Mouse (Mus musculus): ENCODE data around the gene Ralgapa2.

Gene Ralgapa2

DNA sequence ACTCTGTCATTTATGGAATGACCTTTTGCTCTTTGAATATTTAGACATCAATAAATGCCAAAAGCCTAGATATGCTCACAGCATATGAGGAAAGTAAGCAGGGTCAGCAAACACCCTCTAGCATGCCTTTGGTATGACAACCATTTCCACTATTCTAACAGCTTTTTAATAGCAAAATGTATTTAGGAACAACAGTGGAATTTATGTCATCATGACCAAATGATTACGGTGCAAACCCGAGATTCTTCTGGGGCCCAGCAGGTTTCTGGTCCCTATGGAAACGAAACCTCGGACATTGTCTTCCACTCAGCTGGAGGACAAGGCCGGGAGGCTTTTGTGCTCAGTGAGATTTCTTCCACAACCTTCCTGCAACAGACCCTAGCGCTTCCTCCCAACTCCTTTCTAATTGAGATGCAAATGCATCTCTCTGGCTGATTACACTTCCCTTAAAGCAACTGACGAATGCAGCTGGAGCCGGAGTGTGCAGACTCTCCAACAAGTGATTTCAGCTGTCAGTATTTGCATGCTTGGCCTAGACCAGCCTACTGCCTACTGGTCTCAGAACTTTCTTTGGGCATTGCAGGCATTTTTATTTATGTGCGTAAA, 209.9 kb downstream of the Ralgapa2 start:
- DNase-seq (ENCODE audit: low spot score in 2 of 2) = no peak

DNA sequence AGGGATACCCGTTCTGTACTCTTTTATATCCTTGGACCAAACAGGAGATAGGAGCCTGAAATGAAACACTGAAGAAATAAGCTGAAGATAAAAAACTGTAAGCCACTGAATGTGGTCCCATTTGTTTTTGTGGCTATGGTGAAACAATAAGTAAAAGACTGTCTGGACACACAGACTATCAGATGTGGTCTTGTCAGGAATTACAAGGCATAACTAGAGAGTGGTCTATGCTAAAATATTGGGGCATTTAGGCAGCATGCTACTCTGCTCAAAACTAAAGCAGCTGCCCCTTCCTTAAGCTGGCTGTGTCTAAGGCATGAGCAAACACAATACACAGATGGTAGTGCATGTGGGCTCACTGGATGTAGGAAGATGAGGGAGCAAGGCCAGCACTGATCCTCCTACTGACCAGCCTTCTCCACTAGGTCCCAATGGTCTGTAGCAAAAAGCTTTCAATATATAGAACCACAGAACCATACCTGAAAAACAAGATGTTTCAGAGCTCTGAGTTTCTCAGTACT, 211.6 kb downstream of the Ralgapa2 start:
- DNase-seq (ENCODE audit: low spot score in 2 of 2) = no peak

DNA sequence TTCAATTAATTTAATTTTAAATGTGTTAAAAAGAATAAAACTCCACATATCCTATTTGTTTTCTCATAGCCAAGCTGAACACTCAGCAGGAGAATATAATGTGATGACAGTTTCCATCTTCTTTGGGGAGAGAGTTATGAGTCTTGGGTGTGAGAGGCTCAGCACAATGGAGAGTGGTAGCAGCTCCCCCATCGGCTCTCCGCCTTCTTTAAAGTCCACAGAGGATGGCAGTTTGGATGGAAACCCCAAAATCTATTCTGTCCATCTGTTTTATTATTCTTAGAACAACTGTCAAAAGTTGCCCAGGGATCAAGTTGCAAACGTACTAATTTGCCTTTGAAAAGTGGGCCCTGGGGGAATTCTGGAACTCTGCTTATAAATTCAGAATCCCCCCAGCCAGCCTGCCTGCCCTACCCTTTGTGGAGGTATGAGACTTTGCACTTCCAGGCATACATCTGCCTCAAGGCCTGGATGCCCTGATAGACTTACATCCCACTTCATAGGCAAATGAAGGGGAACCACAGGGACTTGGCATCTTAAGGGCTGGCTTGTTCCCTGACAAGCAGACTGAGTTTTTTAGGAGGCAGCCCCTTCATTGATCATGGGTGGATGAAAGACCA, 212.2 kb downstream of the Ralgapa2 start:
- no peak for DNase-seq (ENCODE audit: low spot score in 2 of 2)

DNA sequence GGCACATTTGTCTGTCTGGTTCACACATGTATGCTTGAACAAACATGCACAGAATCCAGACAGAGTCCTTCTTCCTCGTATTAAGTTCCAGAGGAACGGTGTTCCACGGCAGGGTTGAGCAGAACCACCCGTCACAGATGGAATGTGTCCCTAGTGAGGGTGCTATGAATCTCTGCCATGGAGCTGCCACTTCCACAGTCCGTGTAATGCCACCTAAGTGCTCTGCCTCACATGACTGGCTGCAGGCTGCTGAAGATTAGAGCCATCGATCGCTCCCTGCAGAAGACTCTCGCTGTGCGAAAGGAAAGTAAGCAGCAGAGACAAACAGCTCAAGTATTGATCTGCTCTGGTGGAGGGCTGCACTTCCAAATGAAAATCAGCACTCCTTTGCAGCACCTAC, 218.6 kb downstream of the Ralgapa2 start:
- no peak for DNase-seq (ENCODE audit: low spot score in 2 of 2)

DNA sequence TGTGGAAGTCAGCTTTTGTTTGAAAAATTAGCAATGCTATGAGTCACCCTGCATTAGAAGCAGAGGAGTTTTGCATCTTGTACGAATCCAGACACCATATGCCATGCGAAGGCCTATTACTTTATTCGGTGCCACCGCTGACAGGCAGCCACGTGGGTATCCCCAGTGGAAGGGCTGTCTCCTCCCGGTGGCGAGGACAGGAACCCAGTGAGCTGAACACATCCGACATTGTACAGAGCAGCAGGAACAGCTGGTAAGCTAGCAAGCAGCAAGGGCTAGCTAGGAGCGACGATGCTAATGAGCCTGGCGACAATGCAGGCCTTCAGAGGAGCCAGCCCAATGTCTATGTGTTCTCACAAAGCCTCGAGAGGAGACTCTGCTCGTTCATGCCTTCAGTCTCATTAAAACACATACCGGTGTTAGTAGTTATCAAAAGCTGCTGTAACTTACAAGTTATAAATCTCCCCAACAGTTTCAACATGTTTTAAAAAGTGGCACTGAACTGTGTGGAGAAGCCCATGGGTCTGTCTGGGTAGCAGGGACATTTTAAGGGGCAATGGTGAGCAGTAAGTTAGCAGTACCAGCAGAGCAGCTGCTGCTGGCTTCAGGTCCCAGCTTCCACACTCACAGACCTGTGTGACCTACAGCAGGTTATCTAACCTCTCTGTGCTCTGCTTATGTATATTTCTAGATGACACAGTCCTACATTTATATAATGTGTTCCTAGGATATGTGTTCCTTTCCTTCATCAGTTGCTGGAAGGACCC, 221.1 kb downstream of the Ralgapa2 start:
- no peak for DNase-seq (ENCODE audit: low spot score in 2 of 2)

DNA sequence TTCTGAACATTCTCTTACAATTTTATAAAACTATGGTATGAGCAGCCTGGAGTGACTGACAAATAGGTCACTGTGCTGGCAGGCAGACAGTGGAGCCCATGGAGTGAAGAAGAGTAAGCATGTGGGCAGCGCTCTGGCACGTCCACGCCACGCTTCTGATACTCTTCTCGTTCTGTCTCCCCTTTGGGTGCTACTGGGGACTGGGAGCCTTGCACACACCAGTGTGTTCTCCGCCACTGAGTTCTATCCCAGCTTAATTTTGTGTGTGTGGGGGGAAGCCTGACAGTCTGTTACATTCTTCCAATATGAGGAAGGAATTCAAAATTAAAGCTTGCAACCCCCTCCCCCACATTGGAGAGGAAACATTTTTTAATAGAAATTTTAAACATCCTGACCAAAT, 221.8 kb downstream of the Ralgapa2 start:
- no peak for DNase-seq (ENCODE audit: low spot score in 2 of 2)

DNA sequence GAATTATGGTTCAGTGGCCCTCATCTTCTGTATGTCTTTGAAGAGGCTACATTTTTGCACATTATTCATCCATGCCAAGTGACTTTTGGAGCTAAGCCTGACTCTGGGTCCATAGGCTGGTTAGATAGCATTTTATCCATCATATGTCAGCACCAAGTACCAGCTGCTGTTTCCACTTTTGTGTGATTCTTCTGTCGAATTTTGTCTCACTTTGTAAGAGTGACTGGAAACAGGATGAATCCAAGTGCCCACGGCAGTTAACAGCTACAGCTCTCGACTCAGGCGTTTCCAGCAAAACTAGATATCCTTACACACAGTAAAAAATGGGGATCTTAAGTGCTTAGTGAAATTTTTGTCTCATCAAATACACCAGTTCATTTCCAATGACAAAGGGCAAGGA, 222.8 kb downstream of the Ralgapa2 start:
- DNase-seq (ENCODE audit: low spot score in 2 of 2) = no peak

DNA sequence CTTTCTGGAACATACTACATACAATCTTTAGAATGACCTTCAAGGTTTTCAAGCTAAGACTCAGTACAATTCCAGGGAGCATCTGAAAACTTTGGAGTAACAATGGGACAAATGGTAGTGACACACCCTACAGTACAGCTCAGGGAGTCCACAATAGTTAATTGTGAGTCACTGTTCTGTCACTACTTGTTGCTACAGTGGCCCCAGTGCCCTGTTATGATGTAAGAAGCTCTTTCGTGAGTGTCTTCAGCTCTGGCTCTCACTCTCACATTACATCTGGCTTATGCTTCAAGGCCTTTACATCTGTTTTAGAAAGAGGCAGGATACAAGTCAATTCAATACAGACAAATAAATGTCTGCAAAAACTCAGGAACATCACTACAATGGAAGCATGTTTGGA, 223.8 kb downstream of the Ralgapa2 start:
- no peak for DNase-seq (ENCODE audit: low spot score in 2 of 2)

DNA sequence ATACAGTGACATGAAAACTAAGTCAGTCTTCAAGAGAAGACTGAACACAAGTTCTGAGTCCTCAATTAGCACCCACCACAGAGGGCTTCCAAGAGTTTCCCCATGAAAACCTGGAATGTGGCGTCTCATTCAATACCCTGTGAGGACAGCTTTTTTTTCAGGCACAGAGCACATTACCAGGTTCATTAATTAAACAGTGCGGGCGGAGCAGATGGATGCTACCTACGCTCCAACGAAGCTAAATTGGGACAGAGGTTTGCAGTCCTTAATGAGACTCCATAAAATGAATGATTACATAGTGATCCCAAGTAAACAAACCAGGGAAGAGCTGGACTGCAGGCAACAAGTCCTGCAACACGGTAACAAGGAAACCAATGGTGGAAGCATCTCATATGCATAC, 224.6 kb downstream of the Ralgapa2 start:
- no peak for DNase-seq (ENCODE audit: low spot score in 2 of 2)

DNA sequence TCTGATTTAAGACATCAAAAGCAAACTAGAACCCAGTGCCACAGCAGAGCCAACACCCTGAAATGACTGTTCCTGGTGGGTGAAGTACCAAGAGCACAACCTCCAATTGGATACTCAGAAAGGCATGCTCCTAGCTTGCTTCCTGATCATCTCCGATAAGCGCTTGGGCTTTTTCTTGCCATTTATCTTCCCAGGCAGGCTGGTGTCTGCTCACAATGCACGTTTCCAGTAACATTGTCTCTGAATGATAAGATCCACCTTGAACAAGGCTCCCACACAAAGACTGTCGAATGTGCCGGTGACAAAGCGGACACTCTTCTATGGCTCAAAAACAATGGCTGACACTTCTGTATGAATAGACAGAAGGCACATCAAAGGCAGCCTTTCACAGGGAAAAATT, 230.8 kb downstream of the Ralgapa2 start:
- no peak for DNase-seq (ENCODE audit: low spot score in 2 of 2)

DNA sequence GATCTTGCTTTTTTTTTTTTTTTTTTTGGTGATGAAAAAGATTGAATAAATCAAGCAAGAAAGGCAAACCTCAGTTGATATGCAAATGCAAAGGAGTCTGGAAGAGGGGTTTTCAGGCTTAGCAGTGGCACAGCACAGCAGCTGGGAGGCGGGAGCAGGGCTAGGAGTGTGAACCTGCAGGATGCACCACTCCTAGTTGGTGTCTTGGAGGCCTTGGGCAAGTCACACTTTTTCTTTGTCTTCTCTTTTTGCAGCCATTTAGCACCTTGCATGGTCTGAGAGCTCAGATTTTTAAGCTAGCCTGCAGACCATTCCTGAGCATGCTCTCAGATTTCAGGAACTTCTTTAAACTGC, 231.2 kb downstream of the Ralgapa2 start:
- no peak for DNase-seq (ENCODE audit: low spot score in 2 of 2)

DNA sequence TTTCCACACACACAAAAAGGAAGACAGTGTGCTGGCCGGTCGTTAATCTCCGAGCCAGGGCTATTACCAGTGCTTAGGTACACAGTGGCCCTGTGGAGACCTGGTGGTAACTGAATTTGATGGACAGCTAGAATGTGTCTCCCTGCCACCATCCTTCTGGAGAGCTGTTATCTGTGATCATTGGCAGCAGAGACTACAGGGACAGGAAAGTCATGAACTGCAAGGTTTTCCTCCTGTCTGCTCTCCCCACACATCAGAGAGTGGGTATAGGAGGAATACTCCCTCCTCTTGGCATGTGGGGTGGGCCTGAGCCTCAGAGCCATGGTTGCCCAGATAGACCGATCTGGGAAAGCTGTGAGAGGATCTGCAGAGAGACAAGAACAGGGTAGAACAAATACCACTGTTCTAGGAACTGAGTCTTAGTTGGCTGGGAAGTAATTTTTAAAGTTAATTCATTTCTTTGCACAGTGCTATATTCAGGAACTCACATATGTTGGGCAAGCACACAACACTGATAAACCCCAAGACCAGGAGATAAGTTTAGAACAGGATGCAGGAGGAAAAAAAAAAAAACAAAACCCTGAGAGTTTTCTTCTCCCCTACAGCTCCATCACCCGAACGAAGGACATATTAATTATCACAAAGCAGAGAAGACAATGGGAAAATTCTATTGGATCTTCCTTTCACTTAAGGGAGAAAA, 231.8 kb downstream of the Ralgapa2 start:
- DNase-seq (ENCODE audit: low spot score in 2 of 2) = no peak

DNA sequence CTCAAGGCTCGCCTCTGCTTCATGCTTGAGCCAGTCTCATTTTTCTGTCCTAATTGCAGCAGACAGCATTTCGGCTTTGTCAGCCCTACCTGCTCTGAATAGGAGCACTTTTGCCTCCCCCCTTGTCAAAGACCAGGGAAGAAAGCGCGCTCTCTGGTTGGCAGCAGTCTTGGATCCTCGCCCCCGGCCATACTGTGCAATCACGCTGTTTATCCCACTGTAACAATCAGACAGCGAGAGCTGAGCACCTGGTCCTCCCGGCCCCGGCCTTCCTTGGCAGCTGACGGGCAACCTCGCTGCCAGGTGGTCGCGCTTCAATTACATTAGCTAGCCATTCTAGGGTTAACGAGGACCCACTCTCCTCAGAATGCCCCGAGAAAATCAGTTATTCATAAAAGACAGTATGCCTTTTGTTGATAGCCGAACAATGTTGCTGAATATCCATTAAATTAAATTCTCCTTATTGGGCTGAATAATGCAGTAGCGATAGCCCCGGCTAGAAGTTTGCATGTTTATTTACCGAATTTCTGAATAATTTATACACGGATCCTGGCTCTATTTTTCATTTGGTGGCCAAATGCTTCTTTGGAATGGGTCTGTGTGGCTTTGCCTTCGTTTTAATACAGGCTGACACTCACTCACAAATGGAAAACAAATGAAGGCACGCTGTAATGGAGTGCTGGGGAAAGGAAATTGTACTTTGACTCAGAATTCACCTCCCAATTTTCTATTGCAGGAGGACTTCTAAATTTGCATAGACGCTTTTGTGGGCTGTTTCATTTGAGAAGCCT, 232.5 kb downstream of the Ralgapa2 start:
- no peak for DNase-seq (ENCODE audit: low spot score in 2 of 2)

DNA sequence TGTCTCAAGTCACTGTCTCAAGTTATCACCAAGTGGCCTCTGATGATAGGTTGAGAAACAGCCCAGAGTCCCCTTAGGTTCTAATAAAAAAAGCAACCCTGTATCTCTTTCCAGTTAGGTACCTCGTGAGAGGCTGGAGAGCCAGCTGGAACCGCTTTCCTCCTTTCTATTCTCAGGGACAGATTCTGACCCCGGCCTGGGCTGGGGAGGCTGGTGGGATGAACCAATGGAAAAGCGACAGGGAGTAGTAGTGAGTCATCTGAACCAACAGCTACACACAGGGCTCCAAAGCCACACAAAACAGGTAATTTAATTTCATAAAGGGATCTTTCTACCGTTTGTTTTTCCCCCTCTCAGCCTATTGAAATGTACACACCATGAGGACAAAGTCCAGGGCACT, 233.8 kb downstream of the Ralgapa2 start:
- DNase-seq (ENCODE audit: low spot score in 2 of 2) = peak; percentile 29 to 56

DNA sequence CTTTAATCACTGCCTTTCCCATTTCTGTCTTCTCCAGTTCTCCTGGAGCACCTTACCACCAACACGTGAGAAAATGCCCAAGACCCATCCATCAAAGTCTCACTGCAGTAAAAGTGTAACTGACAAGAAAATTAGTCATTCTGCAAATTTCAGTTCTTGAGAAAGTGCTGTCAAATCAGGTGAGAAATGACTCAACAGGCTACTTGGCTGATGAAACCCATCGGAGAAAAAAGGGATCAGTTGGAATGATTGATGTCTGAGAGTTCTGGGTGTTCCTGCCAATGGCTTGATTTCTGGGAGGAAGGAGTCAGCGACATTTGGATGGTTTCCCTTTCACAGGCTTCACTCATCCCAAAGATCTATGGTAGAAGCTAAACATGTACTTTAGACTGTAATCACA, 245.6 kb downstream of the Ralgapa2 start:
- DNase-seq (ENCODE audit: low spot score in 2 of 2) = no peak

DNA sequence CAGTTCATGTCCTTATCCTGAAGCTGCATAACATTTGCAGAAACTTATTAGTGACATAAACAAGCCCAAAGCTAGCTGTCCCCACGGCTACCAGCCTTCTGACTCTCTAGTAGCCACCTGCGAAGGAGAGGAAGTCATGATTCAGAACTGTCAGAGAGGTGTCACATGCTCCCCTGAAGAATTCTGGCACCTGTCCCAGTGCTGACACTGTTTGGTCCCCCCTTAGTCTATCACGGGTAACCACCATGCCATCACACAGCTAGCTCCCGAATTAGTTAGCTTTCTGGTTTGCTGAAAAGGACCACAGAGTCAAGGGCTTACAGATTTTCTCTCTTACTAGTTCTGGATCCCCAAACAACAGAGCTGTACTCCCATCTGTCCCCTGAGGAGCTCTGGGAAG, 247.1 kb downstream of the Ralgapa2 start:
- peak; percentile 14 to 36 for DNase-seq (ENCODE audit: low spot score in 2 of 2)

DNA sequence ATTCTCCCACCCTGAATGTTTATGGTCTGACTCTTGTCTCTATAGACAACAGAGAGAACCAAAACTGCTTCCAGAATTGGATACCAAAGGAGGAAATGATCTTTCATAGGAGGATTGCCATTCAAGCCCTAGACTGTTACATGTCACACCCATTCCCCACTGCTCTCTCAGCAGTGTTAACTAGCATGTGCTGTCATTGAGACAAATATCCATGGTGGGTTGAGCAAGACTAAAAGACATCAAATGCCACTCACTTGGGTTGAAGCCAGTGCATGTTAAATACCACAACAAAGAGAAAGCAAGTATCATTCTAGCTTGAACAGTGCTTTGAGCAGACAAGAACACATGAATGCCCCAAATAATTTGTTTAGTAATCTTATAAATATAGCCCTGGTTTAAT, 249.2 kb downstream of the Ralgapa2 start:
- no peak for DNase-seq (ENCODE audit: low spot score in 2 of 2)

DNA sequence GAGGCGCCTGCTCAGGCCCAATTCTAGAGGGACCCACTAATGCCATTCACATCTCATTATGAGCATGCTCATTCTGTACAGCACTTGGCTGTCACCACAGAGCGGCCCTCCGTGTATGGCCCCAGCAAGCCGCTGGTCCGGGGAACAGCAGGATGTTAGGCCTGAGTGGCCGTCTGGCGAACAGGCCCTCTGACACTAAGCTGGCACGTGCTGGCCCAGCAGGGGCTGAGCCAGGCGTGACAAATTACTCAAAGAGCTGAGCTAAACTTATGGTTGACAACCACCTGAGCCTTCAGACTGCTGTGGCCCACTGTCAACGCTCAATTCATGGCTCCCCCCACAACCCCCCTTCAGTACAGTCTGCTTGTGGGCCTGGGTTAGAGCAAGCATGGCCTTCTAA, 249.9 kb downstream of the Ralgapa2 start:
- DNase-seq (ENCODE audit: low spot score in 2 of 2) = no peak

DNA sequence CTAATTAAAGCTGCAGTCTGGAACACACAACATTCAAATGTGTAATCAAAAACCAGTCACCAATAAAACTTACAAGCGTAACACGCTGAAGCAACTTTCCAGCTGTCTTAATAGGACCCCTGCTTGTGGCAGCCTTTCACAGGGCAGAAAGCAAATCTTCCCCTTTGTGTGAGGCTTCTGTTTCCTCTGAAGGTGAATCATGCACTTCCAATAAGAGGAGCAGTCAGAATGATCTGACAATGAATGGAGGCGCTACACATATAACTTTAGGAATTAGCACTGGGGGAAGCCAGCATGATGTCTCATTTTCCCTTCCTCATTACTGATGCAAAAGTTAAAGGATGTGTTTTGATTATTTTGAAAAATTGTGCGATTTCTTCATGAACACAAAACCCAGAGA, 251.0 kb downstream of the Ralgapa2 start:
- no peak for DNase-seq (ENCODE audit: low spot score in 2 of 2)

DNA sequence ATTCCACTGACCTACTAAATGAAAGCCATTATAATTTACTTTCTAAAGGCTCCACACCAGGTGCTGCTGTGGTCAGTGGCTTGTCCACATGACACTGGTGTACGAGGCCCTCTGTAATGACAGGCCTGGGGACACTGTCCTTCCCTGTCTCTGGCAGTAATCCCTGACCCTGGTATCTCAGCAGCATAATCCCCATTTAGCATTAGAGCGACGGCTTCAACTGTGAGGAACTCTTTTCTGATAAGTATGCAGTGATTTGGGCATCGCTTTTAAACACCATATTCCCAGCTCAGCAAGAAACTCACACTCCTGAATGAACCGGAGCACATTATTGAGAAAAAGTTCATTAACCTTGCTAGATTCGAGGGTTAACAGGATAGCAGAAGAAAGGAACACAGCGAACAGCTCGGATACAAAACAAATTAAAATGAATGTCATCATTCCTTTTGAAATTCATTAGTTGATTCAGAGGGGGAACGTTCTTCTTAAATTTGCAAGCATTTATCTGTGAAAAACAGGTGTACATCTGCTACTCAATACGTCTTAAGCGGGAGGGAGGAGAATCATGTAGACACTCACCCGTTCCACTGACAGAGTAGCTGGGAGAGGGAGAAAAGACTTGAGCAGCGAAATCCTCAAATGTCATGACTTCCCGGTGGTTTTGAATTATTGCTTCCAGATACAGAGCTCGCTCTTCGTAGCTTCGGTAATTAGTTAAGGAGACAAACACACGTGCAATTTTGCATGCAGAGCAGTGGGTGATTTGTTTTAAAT, 252.2 kb downstream of the Ralgapa2 start:
- DNase-seq (ENCODE audit: low spot score in 2 of 2) = no peak
